Mouse (Mus musculus) lung, postnatal 0 days (tissue): ENCODE measurements around the gene Myl12a. TPM values are rescaled to one million over a fixed set of nuclear protein-coding genes. Genes with fewer than 3 reads are reported as not detected.

ENCODE experiments used
- ATAC-seq: fragments of 200-750 bp; cut with Nextera tagmentation; 2 replicates; pipeline ENCODE4 v1.8.0; 2017; ENCODE audit warnings: moderate library complexity
- DNase-seq: peaks from one replicate; pipeline ENCODE4 v3.0.0-alpha.2; 2016; ENCODE audit warnings: low spot score
- H3K27ac ChIP-seq: fragments of 300-500 bp; sonication (generic); 2 replicates; pipeline ENCODE4 v1.5.1; 2014; ENCODE audit warnings: antibody characterized with exemption, mild to moderate bottlenecking, low read length, mixed read lengths
- H3K27me3 ChIP-seq: fragments of 300-500 bp; sonication (generic); replicated peaks from 2 replicates; pipeline ENCODE4 v1.6.1; 2014; ENCODE audit warnings: low read length, mixed read lengths; ENCODE audit not compliant: insufficient read depth
- H3K36me3 ChIP-seq: fragments of 300-500 bp; sonication (generic); 2 replicates; pipeline ENCODE4 v1.6.1; 2014; ENCODE audit warnings: low read length, mixed read lengths; ENCODE audit not compliant: insufficient read depth
- H3K4me1 ChIP-seq: fragments of 300-500 bp; sonication (generic); 2 replicates; pipeline ENCODE4 v1.6.1; 2014; ENCODE audit warnings: antibody characterized with exemption, low read depth, low read length, mixed read lengths; ENCODE audit not compliant: insufficient read depth
- H3K4me2 ChIP-seq: fragments of 300-500 bp; sonication (generic); replicated peaks from 2 replicates; pipeline ENCODE4 v1.6.1; 2014; ENCODE audit warnings: low read depth, mild to moderate bottlenecking, low read length, moderate library complexity, mixed read lengths
- H3K4me3 ChIP-seq: fragments of 300-500 bp; sonication (generic); 2 replicates; pipeline ENCODE4 v1.5.1; 2014; ENCODE audit warnings: low read depth, low read length
- H3K9ac ChIP-seq: fragments of 300-500 bp; sonication (generic); replicated peaks from 2 replicates; pipeline ENCODE4 v1.6.1; 2014; ENCODE audit warnings: low read depth, mild to moderate bottlenecking
- H3K9me3 ChIP-seq: fragments of 300-500 bp; sonication (generic); 2 replicates; pipeline ENCODE4 v1.6.1; 2016; ENCODE audit warnings: low read length, mixed read lengths
- CTCF ChIP-seq: IDR thresholded peaks from 2 replicates; pipeline ENCODE4 v1.5.1; 2016; ENCODE audit warnings: antibody characterized with exemption, mild to moderate bottlenecking
- EP300 ChIP-seq: IDR thresholded peaks from 2 replicates; pipeline ENCODE4 v1.6.1; 2016; ENCODE audit warnings: antibody characterized with exemption, mild to moderate bottlenecking, control low read depth
- WGBS: fragments of 180-500 bp; shearing (Covaris S2); extraction: QIAGEN DNeasy Blood & Tissue Kit; methylation state at CpG from one replicate; pipeline ENCODE4 v1.1.7; 2014; 5-methylcytosine and 5-hydroxymethylcytosine counted together
- polyA plus RNA-seq: library from polyadenylated mRNA; unstranded; fragments of >200 nt; fragmentation: Nextera tagmentation; extraction: Ambion mirVana; gene quantifications from 2 replicates; pipeline ENCODE4 v1.2.1, GENCODE M21; 2015

The Myl12a gene
- polyA plus RNA-seq, 1 experiment from 2014 or later = 1,283 TPM

DNA sequence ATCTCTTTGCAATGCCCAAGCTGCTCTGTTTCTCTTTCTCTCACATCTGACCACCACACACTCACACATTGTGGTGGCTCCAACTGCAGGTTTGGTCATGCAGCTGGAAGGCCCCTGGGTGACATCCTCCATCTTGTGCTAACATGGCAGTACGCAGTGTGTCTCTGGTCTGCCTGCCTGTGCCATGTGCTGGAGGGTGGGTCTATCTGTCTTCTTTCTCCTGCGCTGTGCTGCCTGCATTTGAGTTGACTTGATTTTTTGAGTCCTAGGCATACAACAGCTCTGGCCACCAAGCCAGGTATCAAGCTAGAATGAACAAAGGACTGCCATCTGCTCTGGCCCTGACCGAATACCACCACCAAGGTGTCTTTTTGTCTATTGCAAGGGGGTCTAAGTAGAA, 15.5 kb upstream of the Myl12a start:
- no peaks in the 10 kb centered on the region for H3K9me3 ChIP-seq
- TF ChIP-seq CTCF = no peak
- no peak for TF ChIP-seq EP300
- no peaks in the 10 kb centered on the region for H3K27me3 ChIP-seq
- peaks cover 9% of the 10 kb centered on the region; the same call in 1 of the 2 replicates for H3K4me1 ChIP-seq
- no peak for DNase-seq
- no peaks in the 10 kb centered on the region for H3K36me3 ChIP-seq
- no peak overlapping the region for H3K4me3 ChIP-seq
- no peak for ATAC-seq
- H3K27ac ChIP-seq = no peak overlapping the region
- no peak overlapping the region for H3K9ac ChIP-seq
- H3K4me2 ChIP-seq = no peak overlapping the region
- 95% methylated on average over 3 of the region's 3 CpGs for WGBS

DNA sequence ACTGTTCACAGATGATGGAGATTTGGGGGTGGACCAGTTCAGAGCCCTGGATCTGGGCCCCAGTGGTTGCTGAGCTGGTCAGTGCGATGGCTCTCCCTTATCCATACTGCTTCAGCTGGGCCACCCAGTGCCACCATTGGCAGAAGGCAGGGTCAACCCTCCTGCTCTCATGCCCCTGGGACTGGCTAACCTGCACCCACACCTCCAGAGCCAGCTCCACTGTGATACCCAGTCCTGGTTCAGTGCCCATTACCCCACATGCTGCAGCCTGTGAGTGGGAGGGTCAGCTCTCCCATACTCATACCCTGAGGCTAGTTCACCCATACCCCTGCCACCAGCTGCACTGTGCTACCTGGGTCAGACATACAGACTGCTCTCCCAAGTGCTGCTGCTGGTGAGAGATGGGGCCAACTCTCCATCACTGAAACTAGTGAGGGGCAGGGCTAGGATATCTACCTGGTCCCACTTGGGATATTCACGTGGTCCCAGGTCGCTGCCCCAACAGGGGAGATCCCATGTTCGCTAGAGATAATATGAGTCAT, 14.8 kb upstream of the Myl12a start:
- DNase-seq (no peak), ATAC-seq (no peak)
- no peaks in the 10 kb centered on the region for H3K9me3 ChIP-seq
- 93% methylated on average over 4 of the region's 4 CpGs for WGBS
- TF ChIP-seq CTCF (no peak), EP300 (no peak)
- H3K9ac ChIP-seq = no peak overlapping the region
- no peak overlapping the region for H3K4me3 ChIP-seq
- H3K4me1 ChIP-seq = peaks cover 9% of the 10 kb centered on the region; the same call in 1 of the 2 replicates
- no peaks in the 10 kb centered on the region for H3K36me3 ChIP-seq
- no peak overlapping the region for H3K4me2 ChIP-seq
- no peaks in the 10 kb centered on the region for H3K27me3 ChIP-seq
- no peak overlapping the region for H3K27ac ChIP-seq

GRCm38 (mm10) chr17:71014911-71015310, 12.2 kb upstream of the Myl12a start:
- ATAC-seq (no peak), DNase-seq (no peak)
- H3K27ac ChIP-seq = no peak overlapping the region
- WGBS = 55% methylated on average over 5 of the region's 5 CpGs
- H3K27me3 ChIP-seq = no peaks in the 10 kb centered on the region
- TF ChIP-seq CTCF (no peak), EP300 (no peak)
- H3K36me3 ChIP-seq = no peaks in the 10 kb centered on the region
- H3K9me3 ChIP-seq = no peaks in the 10 kb centered on the region
- H3K4me1 ChIP-seq = peaks cover 7% of the 10 kb centered on the region; the same call in 1 of the 2 replicates
- no peak overlapping the region for H3K4me3 ChIP-seq
- no peak overlapping the region for H3K4me2 ChIP-seq
- no peak overlapping the region for H3K9ac ChIP-seq

DNA sequence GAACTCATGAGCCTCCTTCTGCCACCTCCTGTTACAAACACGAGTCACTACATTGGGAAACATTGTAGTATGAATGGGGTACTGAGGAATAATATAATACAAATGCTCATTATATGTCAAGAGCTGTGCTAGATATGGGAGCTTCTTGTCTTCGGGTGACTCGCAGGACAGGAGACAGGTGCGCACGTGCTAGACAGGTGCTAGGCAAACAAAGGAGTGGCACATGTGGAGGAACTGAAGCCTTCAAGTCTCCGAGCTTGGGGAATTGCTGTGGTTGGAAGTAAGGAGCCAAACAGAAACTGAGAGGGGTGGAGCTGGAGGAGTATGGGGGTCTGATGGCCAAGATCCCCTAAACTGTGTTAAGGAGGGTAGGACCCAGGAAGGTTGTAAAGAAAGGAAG, 10.4 kb upstream of the Myl12a start:
- H3K4me1 ChIP-seq = no peaks in the 10 kb centered on the region
- H3K27me3 ChIP-seq = no peaks in the 10 kb centered on the region
- H3K9me3 ChIP-seq = no peaks in the 10 kb centered on the region
- DNase-seq (no peak), ATAC-seq (no peak)
- H3K4me3 ChIP-seq = no peak overlapping the region
- H3K4me2 ChIP-seq = no peak overlapping the region
- 59% methylated on average over 6 of the region's 6 CpGs for WGBS
- no peak overlapping the region for H3K27ac ChIP-seq
- H3K36me3 ChIP-seq = no peaks in the 10 kb centered on the region
- TF ChIP-seq EP300 (no peak), CTCF (no peak)
- H3K9ac ChIP-seq = no peak overlapping the region

- no peak for DNase-seq
- Histone ChIP-seq H3K4me2 (no peak overlapping the region), H3K4me3 (no peak overlapping the region), H3K27ac (no peak overlapping the region), H3K27me3 (no peaks in the 10 kb centered on the region), H3K9me3 (no peaks in the 10 kb centered on the region), H3K4me1 (no peaks in the 10 kb centered on the region), H3K36me3 (no peaks in the 10 kb centered on the region), H3K9ac (no peak overlapping the region)
- ATAC-seq = no peak
- WGBS = 80% methylated on average over 9 of the region's 9 CpGs
- TF ChIP-seq CTCF (no peak), EP300 (no peak)
Measured at GRCm38 (mm10) chr17:71011931-71012662, 9.4 kb upstream of the Myl12a start.

GRCm38 (mm10) chr17:71010646-71011242, 8.1 kb upstream of the Myl12a start:
- H3K9me3 ChIP-seq = no peaks in the 10 kb centered on the region
- no peaks in the 10 kb centered on the region for H3K36me3 ChIP-seq
- H3K4me3 ChIP-seq = no peak overlapping the region
- no peak overlapping the region for H3K9ac ChIP-seq
- H3K4me1 ChIP-seq = no peaks in the 10 kb centered on the region
- DNase-seq (no peak), ATAC-seq (0 out of 2 replicates have a peak, but pooled peaks have one; percentile 30)
- WGBS = 68% methylated on average over 7 of the region's 7 CpGs
- no peak overlapping the region for H3K4me2 ChIP-seq
- TF ChIP-seq CTCF (no peak), EP300 (no peak)
- H3K27ac ChIP-seq = no peak overlapping the region
- H3K27me3 ChIP-seq = no peaks in the 10 kb centered on the region
